Mouse (Mus musculus) myocyte (in vitro differentiated cells): ENCODE measurements around the gene Slc44a1. TPM values are rescaled to one million over a fixed set of nuclear protein-coding genes. Genes with fewer than 3 reads are reported as not detected.

Experiments
- H3K27me3 ChIP-seq: one replicate; pipeline ENCODE4 v1.6.1; 2011; ENCODE audit not compliant: control insufficient read depth, insufficient read depth, insufficient read length
- H3K36me3 ChIP-seq: one replicate; pipeline ENCODE4 v1.6.1; 2011; ENCODE audit not compliant: control insufficient read depth, insufficient read depth
- H3K4me2 ChIP-seq: one replicate; pipeline ENCODE4 v1.6.1; 2011; ENCODE audit warnings: low read depth, control low read depth
- H3K4me3 ChIP-seq: one replicate; pipeline ENCODE4 v1.5.1; 2011; ENCODE audit warnings: mild to moderate bottlenecking, control low read depth, moderate library complexity
- H3K79me2 ChIP-seq: one replicate; pipeline ENCODE4 v1.6.1; 2011; ENCODE audit not compliant: control insufficient read depth, insufficient read depth
- H3ac ChIP-seq: one replicate; pipeline ENCODE4 v1.6.1; 2011; ENCODE audit not compliant: control insufficient read depth, insufficient read length
- CEBPB ChIP-seq: IDR thresholded peaks from 2 replicates; pipeline ENCODE4 v1.6.1; 2011; ENCODE audit warnings: mild to moderate bottlenecking, moderate library complexity; ENCODE audit not compliant: poor library complexity, insufficient read depth, severe bottlenecking
- E2F4 ChIP-seq: IDR thresholded peaks from one replicate; pipeline ENCODE4 v1.6.1; 2011; ENCODE audit warnings: mild to moderate bottlenecking, control low read depth, moderate library complexity; ENCODE audit not compliant: insufficient read depth
- MAX ChIP-seq: IDR thresholded peaks from one replicate; pipeline ENCODE4 v1.6.1; 2011; ENCODE audit warnings: low read depth, mild to moderate bottlenecking, control low read depth
- MYOD1 ChIP-seq, 3 experiments: IDR thresholded peaks; one replicate each; pipeline ENCODE4 v1.6.1; 2011; ENCODE audit warnings: control low read depth in 2 of 3, low read depth in 2 of 3, mild to moderate bottlenecking in 2 of 3, moderate library complexity in 1 of 3; ENCODE audit not compliant: insufficient read length in 2 of 3, control insufficient read depth in 1 of 3
- MYOG ChIP-seq, 3 experiments: IDR thresholded peaks; one replicate each; pipeline ENCODE4 v1.6.1; 2011; ENCODE audit warnings: control low read depth in 2 of 3, low read depth in 2 of 3, mild to moderate bottlenecking in 2 of 3; ENCODE audit not compliant: insufficient read length in 2 of 3, control insufficient read depth in 1 of 3, insufficient read depth in 1 of 3
- POLR2A ChIP-seq: IDR thresholded peaks from one replicate; pipeline ENCODE4 v1.6.1; 2011; ENCODE audit warnings: low read depth, mild to moderate bottlenecking, control low read depth, moderate library complexity; ENCODE audit not compliant: insufficient read length
- POLR2AphosphoS2 ChIP-seq: IDR thresholded peaks from one replicate; pipeline ENCODE4 v1.6.1; 2011; ENCODE audit warnings: low read depth, control low read depth; ENCODE audit not compliant: insufficient read length
- REST ChIP-seq: IDR thresholded peaks from one replicate; pipeline ENCODE4 v1.6.1; 2011; ENCODE audit warnings: mild to moderate bottlenecking, control low read depth, moderate library complexity; ENCODE audit not compliant: insufficient read depth, insufficient read length
- SRF ChIP-seq: IDR thresholded peaks from one replicate; pipeline ENCODE4 v1.6.1; 2011; ENCODE audit warnings: low read depth; ENCODE audit not compliant: control insufficient read depth, insufficient read length
- TCF12 ChIP-seq: IDR thresholded peaks from one replicate; pipeline ENCODE4 v1.6.1; 2011; ENCODE audit warnings: mild to moderate bottlenecking, control low read depth; ENCODE audit not compliant: poor library complexity, insufficient read depth, severe bottlenecking
- TCF3 ChIP-seq: IDR thresholded peaks from one replicate; pipeline ENCODE4 v1.6.1; 2011; ENCODE audit warnings: low read depth, control low read depth; ENCODE audit not compliant: insufficient read length
- USF1 ChIP-seq: IDR thresholded peaks from one replicate; pipeline ENCODE4 v1.6.1; 2011; ENCODE audit warnings: low read depth, mild to moderate bottlenecking, control low read depth, moderate library complexity
- polyA plus RNA-seq: library from polyadenylated mRNA; unstranded; fragments of >200 nt; fragmentation: generic; extraction: Trizol; gene quantifications from one replicate; pipeline ENCODE4 v1.2.1, GENCODE M21; 2012; ENCODE audit warnings: missing spikeins

The Slc44a1 gene
- polyA plus RNA-seq, 1 experiment: 43.7 TPM

- TF ChIP-seq TCF3: no peak
- no peak for TF ChIP-seq TCF12
- no peak for TF ChIP-seq USF1
- TF ChIP-seq MYOD1 (IDR thresholded peaks at IDR 0.05; ENCODE audit: control insufficient read depth in 1 of 3, insufficient read length in 2 of 3, low read depth in 2 of 3): no peak
- TF ChIP-seq MAX: no peak
- TF ChIP-seq MYOG (IDR thresholded peaks at IDR 0.05; ENCODE audit: control insufficient read depth in 1 of 3, insufficient read depth in 1 of 3, insufficient read length in 2 of 3, low read depth in 2 of 3): no peak
- no peak for TF ChIP-seq E2F4
- TF ChIP-seq SRF: no peak
- TF ChIP-seq POLR2AphosphoS2: no peak
- no peak for TF ChIP-seq POLR2A
- TF ChIP-seq CEBPB: no peak
- H3K4me2 ChIP-seq: peak overlapping the region; percentile 76
- no peak overlapping the region for H3K4me3 ChIP-seq
- no peaks in the 10 kb centered on the region for H3K79me2 ChIP-seq
- H3ac ChIP-seq: no peak overlapping the region
- no peaks in the 10 kb centered on the region for H3K36me3 ChIP-seq
- H3K27me3 ChIP-seq: no peaks in the 10 kb centered on the region
These were observed 30.6 kb upstream of the Slc44a1 start for GRCm38 (mm10) chr4:53409526-53410085.

GRCm38 (mm10) chr4:53410752-53411151 is 29.5 kb upstream of the Slc44a1 start:
- Histone ChIP-seq H3K4me3 (no peak overlapping the region), H3K36me3 (no peaks in the 10 kb centered on the region), H3K4me2 (no peak overlapping the region), H3K27me3 (no peaks in the 10 kb centered on the region), H3K79me2 (no peaks in the 10 kb centered on the region), H3ac (no peak overlapping the region)
- no peak for TF ChIP-seq POLR2AphosphoS2
- TF ChIP-seq SRF: no peak
- TF ChIP-seq MAX: no peak
- no peak for TF ChIP-seq MYOD1 (IDR thresholded peaks at IDR 0.05; ENCODE audit: control insufficient read depth in 1 of 3, insufficient read length in 2 of 3, low read depth in 2 of 3)
- TF ChIP-seq E2F4: no peak
- no peak for TF ChIP-seq REST
- TF ChIP-seq MYOG (IDR thresholded peaks at IDR 0.05; ENCODE audit: control insufficient read depth in 1 of 3, insufficient read depth in 1 of 3, insufficient read length in 2 of 3, low read depth in 2 of 3): no peak
- no peak for TF ChIP-seq POLR2A
- TF ChIP-seq USF1: no peak
- TF ChIP-seq TCF12: no peak
- no peak for TF ChIP-seq CEBPB
- no peak for TF ChIP-seq TCF3

GRCm38 (mm10) chr4:53411958-53412870 is 28.0 kb upstream of the Slc44a1 start:
- Histone ChIP-seq H3K79me2 (no peaks in the 10 kb centered on the region), H3K4me3 (no peak overlapping the region), H3K27me3 (no peaks in the 10 kb centered on the region), H3K4me2 (no peak overlapping the region), H3ac (no peak overlapping the region), H3K36me3 (no peaks in the 10 kb centered on the region)
- no peak for TF ChIP-seq POLR2A
- TF ChIP-seq USF1: no peak
- no peak for TF ChIP-seq MYOG (IDR thresholded peaks at IDR 0.05; ENCODE audit: control insufficient read depth in 1 of 3, insufficient read depth in 1 of 3, insufficient read length in 2 of 3, low read depth in 2 of 3)

- H3K79me2 ChIP-seq: no peaks in the 10 kb centered on the region
- no peaks in the 10 kb centered on the region for H3K27me3 ChIP-seq
- H3K4me3 ChIP-seq: no peak overlapping the region
- no peaks in the 10 kb centered on the region for H3K36me3 ChIP-seq
- TF ChIP-seq MYOD1 (IDR thresholded peaks at IDR 0.05; ENCODE audit: control insufficient read depth in 1 of 3, insufficient read length in 2 of 3, low read depth in 2 of 3) (no peak), TCF12 (no peak), E2F4 (no peak), MAX (no peak), MYOG (IDR thresholded peaks at IDR 0.05; ENCODE audit: control insufficient read depth in 1 of 3, insufficient read depth in 1 of 3, insufficient read length in 2 of 3, low read depth in 2 of 3) (no peak), TCF3 (no peak), POLR2A (no peak), USF1 (no peak), CEBPB (no peak), REST (no peak), POLR2AphosphoS2 (no peak), SRF (no peak)
- no peak overlapping the region for H3ac ChIP-seq
- no peak overlapping the region for H3K4me2 ChIP-seq
These were observed 27.2 kb upstream of the Slc44a1 start for GRCm38 (mm10) chr4:53412991-53413390.
